Mouse (Mus musculus): ENCODE measurements at regions not wholly inside any gene's neighbourhood (a gene's known extent, or its start where the extent isn't known, plus 50 kb on each side); places are given as distances from the start of the nearest gene placed in this dataset.

- DNase-seq, result no peak
These were observed 161.8 kb downstream of the Pmp22 start for GRCm38 (mm10) chr11:63290618-63291017.

- no peak for DNase-seq
These were observed 164.7 kb downstream of the Pmp22 start for GRCm38 (mm10) chr11:63293485-63293884.

DNA sequence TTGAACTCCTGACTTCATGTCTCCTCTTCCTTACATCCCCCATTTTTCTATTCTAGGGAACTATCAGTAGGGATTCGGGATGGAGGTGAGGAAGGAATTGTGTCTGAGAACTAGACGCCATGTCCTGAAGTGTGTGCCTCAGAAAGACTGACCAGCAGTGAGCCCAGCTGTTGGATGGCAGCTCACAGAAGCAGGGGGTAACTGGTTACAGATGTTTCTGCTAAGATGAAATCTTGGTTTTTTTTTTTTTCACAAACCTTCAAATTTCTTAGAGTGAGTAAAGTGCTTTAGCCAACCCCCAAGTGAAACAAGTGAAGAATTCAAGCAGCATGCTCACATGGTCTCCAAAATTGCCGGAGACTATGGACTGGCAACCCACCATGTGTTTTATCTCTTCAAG lies 165.7 kb downstream of the Pmp22 start:
- DNase-seq, result no peak

DNA sequence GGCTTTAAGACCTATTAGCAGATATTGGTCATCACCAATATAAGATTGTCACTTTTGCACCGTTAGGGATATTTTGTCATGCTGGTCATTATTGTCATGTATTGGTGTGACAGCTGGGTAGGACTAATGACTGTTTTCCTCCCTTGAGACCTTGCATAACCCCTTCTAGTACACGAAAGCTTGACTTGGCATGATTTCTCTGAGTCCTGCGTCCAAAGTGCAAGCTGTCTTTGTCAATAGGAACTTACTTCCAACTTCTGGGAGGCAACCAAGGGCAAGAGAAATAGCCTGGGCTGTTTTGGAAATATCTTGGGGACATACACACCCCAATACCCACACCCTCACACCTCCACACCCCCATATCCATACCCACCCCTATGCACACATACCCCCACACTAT lies 167.7 kb downstream of the Pmp22 start:
- DNase-seq, result no peak

- no peak for DNase-seq
These were observed 171.2 kb downstream of the Pmp22 start for GRCm38 (mm10) chr11:63299712-63300581.

DNA sequence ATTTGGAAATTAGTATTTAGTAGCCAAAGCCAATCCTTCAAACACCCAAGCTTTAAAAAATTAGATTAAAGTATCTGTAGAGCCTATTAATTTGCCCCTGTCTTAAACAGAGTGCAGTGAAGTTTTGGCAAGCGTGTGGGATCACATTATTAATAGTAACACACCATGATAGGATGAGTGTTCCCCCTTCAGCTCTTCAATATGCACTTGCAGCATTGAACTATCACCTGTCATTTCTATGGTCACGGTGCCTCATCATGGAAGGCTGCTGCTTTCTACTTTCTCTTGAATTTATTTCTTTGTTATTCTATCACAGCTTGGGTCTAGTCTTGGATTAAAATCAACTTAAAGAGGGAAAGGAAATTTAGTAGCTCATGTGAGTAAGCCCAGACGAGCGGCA lies 196.4 kb downstream of the Pmp22 start:
- no peak for DNase-seq

- DNase-seq, result no peak
These were observed 198.1 kb downstream of the Pmp22 start for GRCm38 (mm10) chr11:63326864-63327263.

- DNase-seq, result no peak
These were observed 208.7 kb downstream of the Pmp22 start for GRCm38 (mm10) chr11:63337503-63337902.

- DNase-seq, result no peak
These were observed 209.5 kb downstream of the Pmp22 start for GRCm38 (mm10) chr11:63338277-63338676.

- no peak for DNase-seq
These were observed 216.9 kb downstream of the Pmp22 start for GRCm38 (mm10) chr11:63345653-63346052.

GRCm38 (mm10) chr11:63350123-63350696 lies 221.4 kb downstream of the Pmp22 start:
- DNase-seq, result no peak

DNA sequence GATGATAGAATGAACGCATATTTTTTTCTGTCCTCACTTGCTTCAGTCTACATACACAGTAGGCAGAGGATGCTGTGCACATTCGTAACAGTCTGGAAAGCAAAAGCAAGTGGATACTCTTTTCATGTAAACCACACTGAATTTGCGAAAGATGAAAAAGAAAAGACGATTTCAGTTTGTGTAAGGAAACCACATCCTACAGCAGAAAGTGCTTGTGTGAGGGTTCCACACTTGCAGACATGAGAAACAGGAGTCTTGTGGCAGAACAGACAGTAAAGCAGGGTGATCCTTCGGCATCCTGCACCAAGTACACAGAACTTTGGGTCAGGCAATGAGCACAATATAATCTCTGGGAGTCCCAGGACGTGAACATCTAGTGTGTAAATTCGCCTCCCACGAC lies 223.2 kb downstream of the Pmp22 start:
- no peak for DNase-seq

DNA sequence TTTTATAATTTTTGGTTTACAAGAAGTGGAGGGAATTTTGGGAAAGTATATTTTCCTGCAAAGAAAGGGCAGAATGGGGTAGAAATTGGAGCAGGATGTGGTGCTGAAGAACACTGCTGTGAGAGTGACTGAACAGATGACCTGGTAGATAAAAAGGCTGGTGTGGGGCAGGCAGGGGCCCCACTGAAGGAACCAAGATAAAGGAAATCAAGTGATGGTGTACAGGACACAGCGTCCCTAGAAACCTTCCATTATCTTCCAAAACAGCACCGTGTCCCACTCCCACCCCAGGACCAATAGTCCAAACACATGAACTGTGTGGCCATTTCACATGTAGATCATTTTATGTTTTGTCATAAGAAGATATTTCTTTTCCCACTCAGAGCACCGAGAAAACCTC lies 224.2 kb downstream of the Pmp22 start:
- DNase-seq, result no peak

DNA sequence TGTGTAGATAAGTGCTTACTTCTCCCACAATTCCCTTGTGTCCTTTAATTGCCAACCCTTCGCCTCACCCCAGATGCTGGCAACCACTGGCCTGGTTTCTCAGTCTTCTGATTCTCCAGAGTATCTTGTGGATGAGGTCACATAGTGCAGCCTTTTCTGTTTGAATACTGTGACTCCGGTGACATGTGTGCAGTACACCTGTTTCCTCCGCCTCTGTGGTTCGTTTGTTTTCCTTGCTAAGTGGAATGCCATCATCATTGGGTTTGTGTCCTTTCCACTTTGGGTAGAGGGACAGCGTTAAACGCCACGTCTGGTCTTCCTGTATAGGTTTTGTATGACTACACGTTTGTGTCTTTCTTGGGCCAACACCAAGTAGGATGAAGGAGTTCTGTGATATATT lies 224.9 kb downstream of the Pmp22 start:
- no peak for DNase-seq

DNA sequence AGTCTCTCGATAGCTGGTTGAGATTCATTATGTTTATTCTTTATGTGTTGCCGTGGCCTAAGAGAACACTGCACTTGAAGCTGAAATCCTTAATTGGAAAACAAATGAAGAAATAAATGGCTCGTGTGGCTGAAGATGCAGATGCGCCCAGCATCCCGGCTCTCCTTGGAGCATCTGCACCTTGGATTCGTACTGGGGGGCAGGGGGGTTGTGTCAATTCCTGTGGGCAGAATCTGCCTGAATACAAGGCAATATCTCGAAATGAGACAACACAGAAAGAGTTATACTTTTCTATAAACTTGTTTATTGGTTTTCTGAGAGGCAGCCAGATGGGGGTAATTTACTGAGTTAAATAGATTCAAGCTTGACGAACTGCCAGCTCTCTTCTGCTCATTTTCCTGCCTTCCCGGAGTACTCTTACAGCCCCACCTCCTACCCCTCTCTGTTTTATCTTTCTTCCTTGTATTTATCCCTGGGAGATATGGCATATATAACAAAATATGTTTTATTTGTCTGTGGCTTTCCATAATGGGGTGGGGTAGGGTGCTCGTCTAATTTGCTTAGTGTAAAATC lies 229.1 kb downstream of the Pmp22 start:
- no peak for DNase-seq

DNA sequence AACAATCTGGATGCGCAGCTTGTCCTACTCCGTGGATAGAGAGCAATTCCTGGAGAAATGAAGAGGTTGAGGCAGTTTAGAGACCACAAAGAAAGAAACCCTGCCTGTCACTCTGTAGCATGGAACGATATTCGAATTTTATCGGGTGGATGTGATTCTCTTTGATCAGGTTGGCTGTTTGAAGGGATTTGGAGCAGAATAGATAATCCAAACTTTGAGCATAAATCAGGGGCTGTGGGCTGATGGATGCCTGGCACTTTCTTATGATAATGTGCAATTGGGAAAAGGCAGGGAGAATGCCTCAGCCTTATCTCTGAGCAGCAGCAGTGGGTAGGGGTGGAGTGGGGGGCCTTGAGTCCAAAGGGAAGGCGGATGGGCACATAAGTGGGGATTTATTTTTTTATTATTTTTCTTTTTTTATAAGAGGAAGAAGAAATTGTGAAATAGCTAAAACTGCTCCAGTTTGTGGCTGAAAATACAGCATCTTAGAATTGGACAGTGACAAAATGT lies 239.0 kb downstream of the Pmp22 start:
- no peak for DNase-seq

- DNase-seq, result no peak
These were observed 240.7 kb downstream of the Pmp22 start for GRCm38 (mm10) chr11:63369475-63369874.

DNA sequence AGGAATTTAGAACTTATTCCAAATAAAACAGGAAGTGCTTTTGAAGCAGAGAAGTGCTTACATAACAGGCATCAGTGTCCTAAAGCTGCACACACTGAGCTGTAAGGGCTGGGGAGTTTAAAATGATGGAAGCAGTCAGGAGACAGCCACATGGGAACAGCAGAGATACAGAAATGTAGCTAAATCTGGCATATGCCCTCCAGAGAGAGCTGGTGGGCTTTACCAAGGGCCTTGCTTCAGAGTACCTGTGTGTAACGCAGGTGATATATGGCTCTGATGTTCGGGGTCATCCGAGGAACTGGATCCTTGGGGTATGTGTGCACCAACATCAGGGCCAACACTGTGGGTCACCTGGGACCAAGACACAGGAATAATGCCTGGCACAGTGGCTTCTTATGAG lies 247.5 kb downstream of the Pmp22 start:
- DNase-seq, result no peak

DNA sequence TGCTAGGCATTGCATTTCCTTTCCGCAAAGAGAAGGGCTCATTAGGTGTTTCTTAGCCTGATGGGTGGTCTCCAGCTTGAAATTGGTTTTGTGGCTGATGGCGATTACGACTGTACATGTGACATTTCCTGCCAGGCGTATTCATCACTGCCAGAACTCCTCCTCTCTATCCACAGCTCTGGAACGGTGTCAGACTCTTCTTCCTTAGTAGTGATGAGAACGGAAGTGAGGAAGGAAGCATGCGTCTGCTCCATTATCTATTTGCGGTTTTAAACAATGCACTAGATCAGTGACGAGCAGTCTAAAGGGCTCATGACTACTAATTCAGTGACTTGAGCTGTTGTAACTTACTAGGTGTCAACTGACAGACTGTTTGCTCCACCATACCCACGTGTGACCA lies 248.2 kb downstream of the Pmp22 start:
- no peak for DNase-seq

- no peak for DNase-seq
These were observed 259.5 kb downstream of the Pmp22 start for GRCm38 (mm10) chr11:63388247-63388646.

DNA sequence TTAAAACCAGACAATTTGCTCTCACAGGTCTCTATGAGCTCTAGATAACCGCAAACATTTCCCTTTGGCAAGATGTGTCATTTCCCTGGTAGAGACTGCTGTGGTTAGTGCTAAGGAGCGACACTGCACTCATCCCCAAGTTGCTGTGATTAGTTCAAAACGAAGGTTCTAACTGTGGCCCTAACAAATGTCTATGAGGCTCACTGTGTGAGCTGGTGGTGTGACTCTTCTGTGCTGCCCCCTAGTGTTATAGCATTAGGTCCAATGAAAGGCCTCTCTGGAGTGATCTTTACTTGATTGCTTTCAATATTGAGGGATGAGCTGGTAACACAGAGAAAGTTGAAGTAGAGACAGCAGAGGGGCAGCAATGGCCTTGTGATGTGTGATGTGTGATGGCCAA lies 262.7 kb downstream of the Pmp22 start:
- DNase-seq, result no peak

DNA sequence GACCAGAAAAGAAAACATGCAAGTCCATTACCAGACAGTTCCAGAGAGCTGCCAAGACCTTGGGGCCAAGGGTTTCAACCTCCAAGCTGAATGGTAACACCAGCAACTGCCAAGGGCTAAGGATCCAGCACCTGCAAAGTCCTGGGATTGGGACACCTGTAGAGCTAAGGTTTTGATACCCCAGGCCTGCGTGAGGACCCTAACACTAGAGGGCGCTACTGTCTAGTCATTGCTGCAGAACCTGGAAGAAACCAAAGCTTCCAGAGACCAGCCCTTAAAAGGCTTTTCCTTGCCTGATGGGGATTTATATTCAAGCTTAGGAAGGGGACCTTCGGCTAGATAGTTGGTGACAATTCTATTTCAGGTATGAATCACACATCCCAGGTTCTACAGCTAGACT lies 263.6 kb downstream of the Pmp22 start:
- peak; percentile 2 for DNase-seq

DNA sequence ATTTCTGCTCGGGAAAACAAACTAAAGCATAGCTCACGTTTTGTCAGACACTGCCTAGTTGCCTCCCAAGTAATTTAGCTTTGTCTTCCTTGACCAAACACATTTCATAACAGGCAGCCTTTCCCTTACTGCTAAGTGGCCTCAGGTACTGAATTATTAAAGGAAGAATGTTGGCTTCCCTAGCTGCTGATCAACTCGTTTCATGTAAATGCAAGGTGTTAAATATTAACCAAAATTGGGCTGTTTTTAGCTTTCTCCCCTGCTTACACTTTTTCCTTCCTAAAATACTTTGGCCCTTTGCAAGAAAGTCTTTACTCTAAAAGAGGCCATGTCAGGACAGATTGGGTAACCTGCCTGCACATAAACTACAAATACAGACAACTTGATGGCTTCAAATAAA lies 265.4 kb downstream of the Pmp22 start:
- DNase-seq, result no peak

- DNase-seq, result no peak
These were observed 267.6 kb downstream of the Pmp22 start for GRCm38 (mm10) chr11:63396386-63396785.
